Comparison of ENCODE assay signal across 8 mouse cellular contexts in the genomic region with DNA sequence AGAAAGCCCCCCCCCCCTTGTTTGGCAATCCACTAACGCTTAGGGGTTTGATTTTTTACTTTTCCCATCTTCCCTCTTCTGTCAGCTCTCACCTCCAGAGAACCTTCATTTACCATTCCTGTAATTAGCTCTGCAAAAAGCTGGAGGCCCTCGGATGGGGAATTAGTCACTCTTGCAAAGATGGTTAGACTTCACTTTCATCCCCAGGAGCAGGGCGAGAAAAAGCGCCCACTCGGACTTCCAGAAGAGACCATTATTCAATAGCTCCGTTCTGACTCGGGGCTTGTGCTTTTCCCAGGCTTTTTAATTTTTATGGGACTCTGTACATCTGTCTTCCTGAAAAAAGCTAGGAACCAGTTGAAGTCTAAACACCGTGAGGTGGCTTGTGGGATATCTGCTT.
A peak's percentile ranks its signal among the peaks of the same experiment; 100 is the strongest.
DNase-seq lines count a peak whose midpoint lies in the region; ATAC-seq and TF ChIP-seq lines count a peak whose summit lies in the region.
"Had no signal": no experiment of that assay in that cellular context is flagged by ENCODE, and none has a peak within 500 bp of the region (broad histone marks: within the 10 kb centered on the region; RNA-seq: fewer than 3 reads in every experiment).

No protein-coding gene starts in this region.

- H3K27me3 ChIP-seq in liver, adult 2 months (ENCODE audit: control insufficient read depth, insufficient read depth, low read length), result no peaks in the 10 kb centered on the region
- H3K27me3 ChIP-seq in embryonic facial prominence, embryonic 13.5 days, result no peaks in the 10 kb centered on the region
- no peaks in the 10 kb centered on the region for H3K27me3 ChIP-seq in heart, postnatal 0 days (ENCODE audit: control insufficient read depth, insufficient read depth, low read length)
- no peaks in the 10 kb centered on the region for H3K27me3 ChIP-seq in myocyte (ENCODE audit: control insufficient read depth, insufficient read depth, insufficient read length)

- H3K27ac ChIP-seq in liver, adult 2 months (replicated peaks; ENCODE audit: insufficient read depth, low read depth, low read length), result peak overlapping the region; percentile 45; the same call in 1 of the 2 replicates
- peak overlapping the region; percentile 75 for H3K27ac ChIP-seq in embryonic facial prominence, embryonic 13.5 days
- peak overlapping the region; percentile 83 for H3K27ac ChIP-seq in heart, postnatal 0 days (ENCODE audit: low read depth)

- peak overlapping the region; percentile 48 for H3K4me2 ChIP-seq in embryonic facial prominence, embryonic 13.5 days
- peak overlapping the region; percentile 53 for H3K4me2 ChIP-seq in heart, postnatal 0 days (ENCODE audit: low read depth, low read length)
- H3K4me2 ChIP-seq in myocyte (ENCODE audit: low read depth), result peak overlapping the region; percentile 74

- DNase-seq in liver, adult 2 months (ENCODE audit: extremely low read depth, low read depth, low spot score), result no peak
- no peak for DNase-seq in liver
- DNase-seq in heart, postnatal 0 days (ENCODE audit: low spot score), result no peak
- no peak for DNase-seq in spleen, postnatal 4 days (ENCODE audit: low spot score in 2 of 2)
- DNase-seq: adrenal gland, postnatal 25 days had no signal

- no peak for TF ChIP-seq EP300 in heart, postnatal 0 days (IDR thresholded peaks at IDR 0.05; ENCODE audit: low read depth)

- H3ac ChIP-seq in myocyte (ENCODE audit: control insufficient read depth, insufficient read length), result no peak overlapping the region

- no peak overlapping the region for H3K4me3 ChIP-seq in liver, adult 2 months (ENCODE audit: insufficient read depth, low read depth, low read length)
- H3K4me3 ChIP-seq in embryonic facial prominence, embryonic 13.5 days, result no peak overlapping the region
- no peak overlapping the region for H3K4me3 ChIP-seq in heart, postnatal 0 days (ENCODE audit: low read depth, low read length)
- H3K4me3 ChIP-seq in myocyte, result no peak overlapping the region

- no peaks in the 10 kb centered on the region for H3K79me2 ChIP-seq in liver, adult 2 months (ENCODE audit: control insufficient read depth, insufficient read depth, low read length)
- H3K79me2 ChIP-seq in myocyte (ENCODE audit: control insufficient read depth, insufficient read depth), result no peaks in the 10 kb centered on the region

- TF ChIP-seq POLR2A in liver, adult 2 months (IDR thresholded peaks at IDR 0.05; ENCODE audit: extremely low read depth, insufficient read depth, low read length), result no peak
- no peak for TF ChIP-seq POLR2A in myocyte (IDR thresholded peaks at IDR 0.05; ENCODE audit: insufficient read length, low read depth)

- no peaks in the 10 kb centered on the region for H3K9me3 ChIP-seq in embryonic facial prominence, embryonic 13.5 days
- H3K9me3 ChIP-seq in heart, postnatal 0 days (replicated peaks; ENCODE audit: control insufficient read depth, low read length), result no peaks in the 10 kb centered on the region

- H3K9ac ChIP-seq in liver, adult 2 months (ENCODE audit: low read depth, low read length), result no peak overlapping the region
- 0 out of 2 replicates have a peak overlapping the region, but pooled peaks have one; percentile 32 for H3K9ac ChIP-seq in embryonic facial prominence, embryonic 13.5 days
- peak overlapping the region; percentile 16; the same call in 1 of the 2 replicates for H3K9ac ChIP-seq in heart, postnatal 0 days (replicated peaks; ENCODE audit: low read depth, low read length)

- peaks cover 2% of the 10 kb centered on the region; the same call in 1 of the 2 replicates for H3K4me1 ChIP-seq in liver, adult 2 months (ENCODE audit: control insufficient read depth, insufficient read depth, low read length)
- peaks cover 27% of the 10 kb centered on the region for H3K4me1 ChIP-seq in embryonic facial prominence, embryonic 13.5 days
- H3K4me1 ChIP-seq in heart, postnatal 0 days (ENCODE audit: control insufficient read depth, insufficient read depth), result peaks cover 29% of the 10 kb centered on the region

- no peak for ATAC-seq in embryonic facial prominence, embryonic 13.5 days (ENCODE audit: insufficient number of reproducible peaks, insufficient read depth, low FRiP score, low TSS enrichment, low read depth)
- no peak for ATAC-seq in heart, postnatal 0 days (ENCODE audit: insufficient read depth, low read depth)
- ATAC-seq in megakaryocyte, adult 5-6 weeks (ENCODE audit: poor library complexity, severe bottlenecking), result no peak

- TF ChIP-seq CTCF in liver, adult 2 months (IDR thresholded peaks at IDR 0.05; ENCODE audit: low read depth, low read length), result no peak
- TF ChIP-seq CTCF in heart, postnatal 0 days (IDR thresholded peaks at IDR 0.05; ENCODE audit: low read depth), result no peak

- WGBS in liver, adult 2 months, result 66% methylated on average over 8 of the region's 8 CpGs
- 54% methylated on average over 8 of the region's 8 CpGs for WGBS in embryonic facial prominence, embryonic 13.5 days
- 22% methylated on average over 8 of the region's 8 CpGs for WGBS in heart, postnatal 0 days

- H3K36me3 ChIP-seq in liver, adult 2 months (ENCODE audit: control insufficient read depth, insufficient read depth, low read length), result no peaks in the 10 kb centered on the region
- H3K36me3 ChIP-seq in embryonic facial prominence, embryonic 13.5 days, result no peaks in the 10 kb centered on the region
- no peaks in the 10 kb centered on the region for H3K36me3 ChIP-seq in heart, postnatal 0 days (replicated peaks; ENCODE audit: control insufficient read depth, insufficient read depth, low read length)
- H3K36me3 ChIP-seq in myocyte (ENCODE audit: control insufficient read depth, insufficient read depth), result no peaks in the 10 kb centered on the region

TF ChIP-seq in myocyte, 11 proteins besides CTCF, POLR2A, EP300 and RAD21:
- TF ChIP-seq SRF (IDR thresholded peaks at IDR 0.05; ENCODE audit: control insufficient read depth, insufficient read length, low read depth) (no peak), MYOD1 (IDR thresholded peaks at IDR 0.05; ENCODE audit: control insufficient read depth in 1 of 3, insufficient read length in 2 of 3, low read depth in 2 of 3) (no peak), MYOG (IDR thresholded peaks at IDR 0.05; ENCODE audit: control insufficient read depth in 1 of 3, insufficient read depth in 1 of 3, insufficient read length in 2 of 3, low read depth in 2 of 3) (no peak), REST (IDR thresholded peaks at IDR 0.05; ENCODE audit: insufficient read depth, insufficient read length) (no peak), USF1 (IDR thresholded peaks at IDR 0.05; ENCODE audit: low read depth) (no peak), TCF3 (IDR thresholded peaks at IDR 0.05; ENCODE audit: insufficient read length, low read depth) (no peak), E2F4 (IDR thresholded peaks at IDR 0.05; ENCODE audit: insufficient read depth) (no peak)
TF ChIP-seq in myocyte: peak in this region for 0.
